Mouse (Mus musculus): ENCODE data around the gene Slc22a17.

- TF ChIP-seq POLR2A (IDR thresholded peaks at IDR 0.05; ENCODE audit: insufficient read depth, low read length) (no peak), CTCF (IDR thresholded peaks at IDR 0.05; ENCODE audit: low read depth, low read length) (no peak)
Measured at GRCm38 (mm10) chr14:54868026-54868425, 44.9 kb downstream of the Slc22a17 start.

Measured in ES-Bruce4 (cell line).